ENCODE assay signal across 8 mouse cellular contexts in the genomic region with DNA sequence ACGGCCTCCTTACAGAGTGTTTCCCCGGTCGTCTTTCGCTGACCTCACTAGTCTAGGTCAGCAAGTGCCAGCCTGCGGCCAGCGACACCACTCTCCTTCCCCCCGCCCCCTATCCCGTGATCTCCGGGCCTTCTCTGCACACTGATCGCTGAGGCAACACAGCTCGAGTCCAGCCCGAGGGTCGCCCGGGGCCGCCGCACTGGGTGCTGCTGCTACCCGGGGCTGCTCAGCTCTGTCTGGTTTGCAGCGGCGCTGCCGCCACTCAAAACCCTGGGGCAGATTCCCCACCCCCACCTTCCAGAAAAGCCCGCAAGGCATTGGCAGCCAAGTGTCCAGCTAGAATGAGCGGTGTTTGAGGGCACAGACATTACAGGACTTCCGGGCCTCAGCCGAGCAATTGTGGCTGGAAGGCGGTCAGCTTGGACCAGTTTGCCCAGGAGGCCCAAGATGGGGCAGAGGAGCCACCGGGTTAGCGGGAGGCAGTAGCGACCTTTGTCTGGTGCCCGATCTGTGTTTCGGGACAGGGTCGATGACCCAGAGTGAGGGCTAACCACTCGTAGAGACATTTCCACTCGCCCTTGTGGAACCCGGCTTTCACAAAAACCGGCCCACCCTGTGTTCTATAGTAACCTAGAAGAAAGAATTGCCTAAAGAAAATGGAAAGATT. TPM values are rescaled to one million over a fixed set of nuclear protein-coding genes. Genes with fewer than 3 reads are reported as not detected.
DNase-seq lines count a peak whose midpoint lies in the region; ATAC-seq and TF ChIP-seq lines count a peak whose summit lies in the region.

No protein-coding gene starts in this region.

- H3K4me2 ChIP-seq in limb, embryonic 13.5 days (replicated peaks): peak overlapping the region; percentile 96
- H3K4me2 ChIP-seq in neural tube, embryonic 14.5 days (ENCODE audit: low read depth, low read length): peak overlapping the region; percentile 97

- intact Hi-C loops in left cerebral cortex, postnatal 14 days (cut with DNase I): loop anchor here (10.0 kb wide), 2 partner anchors 272 to 752 kb away; no protein-coding TSS in a partner anchor

- TF ChIP-seq POLR2A in testis, adult 2 months (IDR thresholded peaks at IDR 0.05; ENCODE audit: control insufficient read depth, low read depth, low read length): no peak

- no peak for TF ChIP-seq CTCF in testis, adult 2 months (IDR thresholded peaks at IDR 0.05; ENCODE audit: control insufficient read depth, insufficient read depth, insufficient replicate concordance, low read depth, low read length)

- peak overlapping the region; percentile 3 for H3K4me3 ChIP-seq in testis, adult 2 months (ENCODE audit: control insufficient read depth, low read depth, low read length)
- H3K4me3 ChIP-seq in hindbrain, embryonic 10.5 days: peak overlapping the region; percentile 63
- H3K4me3 ChIP-seq in limb, embryonic 13.5 days: peak overlapping the region; percentile 58
- H3K4me3 ChIP-seq in neural tube, embryonic 14.5 days (ENCODE audit: low read depth, low read length): peak overlapping the region; percentile 50; the same call in 1 of the 2 replicates

- no peaks in the 10 kb centered on the region for H3K36me3 ChIP-seq in testis, adult 2 months (ENCODE audit: control insufficient read depth, insufficient read depth, low read length)
- H3K36me3 ChIP-seq in hindbrain, embryonic 10.5 days: no peaks in the 10 kb centered on the region
- H3K36me3 ChIP-seq in limb, embryonic 13.5 days: no peaks in the 10 kb centered on the region
- no peaks in the 10 kb centered on the region for H3K36me3 ChIP-seq in neural tube, embryonic 14.5 days (ENCODE audit: control insufficient read depth, insufficient read depth, low read length)

- no peak overlapping the region for H3K27ac ChIP-seq in testis, adult 2 months (ENCODE audit: control insufficient read depth, insufficient read depth, low read depth, low read length)
- peak overlapping the region; percentile 45; the same call in 1 of the 2 replicates for H3K27ac ChIP-seq in hindbrain, embryonic 10.5 days
- no peak overlapping the region for H3K27ac ChIP-seq in limb, embryonic 13.5 days
- no peak overlapping the region for H3K27ac ChIP-seq in neural tube, embryonic 14.5 days (ENCODE audit: low read depth, low read length)

- H3K9ac ChIP-seq in limb, embryonic 13.5 days: peak overlapping the region; percentile 58
- no peak overlapping the region for H3K9ac ChIP-seq in neural tube, embryonic 14.5 days (replicated peaks; ENCODE audit: low read depth, low read length)

- H3K4me1 ChIP-seq in testis, adult 2 months (ENCODE audit: control insufficient read depth, insufficient read depth, low read length): peaks cover 25% of the 10 kb centered on the region
- H3K4me1 ChIP-seq in hindbrain, embryonic 10.5 days (replicated peaks): peaks cover 38% of the 10 kb centered on the region
- peaks cover 30% of the 10 kb centered on the region for H3K4me1 ChIP-seq in limb, embryonic 13.5 days
- peaks cover 17% of the 10 kb centered on the region; the same call in 1 of the 2 replicates for H3K4me1 ChIP-seq in neural tube, embryonic 14.5 days (ENCODE audit: control insufficient read depth, insufficient read depth, low read length)

- 5% methylated on average over 35 of the region's 35 CpGs for WGBS in hindbrain, embryonic 10.5 days
- 7% methylated on average over 35 of the region's 35 CpGs for WGBS in limb, embryonic 13.5 days
- WGBS in neural tube, embryonic 14.5 days: 6% methylated on average over 35 of the region's 35 CpGs

- ATAC-seq in limb, embryonic 13.5 days (ENCODE audit: low FRiP score, low read depth): no peak
- ATAC-seq in neural tube, embryonic 14.5 days (ENCODE audit: low read depth): no peak

- no peak for DNase-seq in testis, postnatal 10 days (ENCODE audit: low spot score)
- DNase-seq in hindbrain, embryonic 10.5 days (ENCODE audit: low spot score): peak; percentile 51
- DNase-seq in left cerebral cortex, adult 8-10 months (ENCODE audit: low spot score in 2 of 2): no peak
- no peak for DNase-seq in thymus, postnatal 25 days
- no peak for DNase-seq in left cerebral cortex, postnatal 14 days (ENCODE audit: low spot score in 2 of 2)

- H3K9me3 ChIP-seq in hindbrain, embryonic 10.5 days: peaks cover 5% of the 10 kb centered on the region; the same call in 1 of the 2 replicates
- no peaks in the 10 kb centered on the region for H3K9me3 ChIP-seq in limb, embryonic 13.5 days
- H3K9me3 ChIP-seq in neural tube, embryonic 14.5 days (ENCODE audit: control insufficient read depth, low read length): no peaks in the 10 kb centered on the region

- H3K27me3 ChIP-seq in testis, adult 2 months (ENCODE audit: control insufficient read depth, insufficient read depth, low read length): no peaks in the 10 kb centered on the region
- peaks cover 65% of the 10 kb centered on the region for H3K27me3 ChIP-seq in hindbrain, embryonic 10.5 days (ENCODE audit: insufficient read depth, poor library complexity, severe bottlenecking)
- H3K27me3 ChIP-seq in limb, embryonic 13.5 days: peaks cover 44% of the 10 kb centered on the region
- peaks cover 36% of the 10 kb centered on the region for H3K27me3 ChIP-seq in neural tube, embryonic 14.5 days (ENCODE audit: control insufficient read depth, insufficient read depth, low read length)

RNA-seq across cellular contexts. Expression of a gene that starts 0.7 kb away (rescaled TPM):
- polyA plus RNA-seq in testis, adult 2 months (2012; rRNA removed): 10.9 and 15.1 TPM in 2 replicates
- 0.86 TPM in 1 of 2 replicates, not detected in the other for polyA plus RNA-seq in hindbrain, embryonic 10.5 days (2016; fragmentation: Nextera tagmentation; extraction: Ambion mirVana)
- 0.22 and 0.31 TPM in 2 replicates for polyA plus RNA-seq in limb, embryonic 13.5 days (2015; fragmentation: Nextera tagmentation; extraction: Ambion mirVana)
- 1.9 TPM in 1 of 2 replicates, not detected in the other for polyA plus RNA-seq in neural tube, embryonic 14.5 days (2014; fragmentation: Nextera tagmentation; extraction: Ambion mirVana)
- total RNA-seq in left cerebral cortex, adult 8-10 months (2022): 1 to 10 TPM in 3 of 4 experiments, under 1 TPM in 1; 0.37 to 2.6 (median 1.5) TPM
- 1 to 10 TPM; 1.4 to 2.1 TPM for total RNA-seq in left cerebral cortex, postnatal 14 days (2021)

RNA-seq across cellular contexts. Expression of a gene that starts 8.6 kb away (rescaled TPM):
- polyA plus RNA-seq in testis, adult 2 months (2012; rRNA removed): 1.2 and 1.9 TPM in 2 replicates
- 9.2 and 10.0 TPM in 2 replicates for polyA plus RNA-seq in hindbrain, embryonic 10.5 days (2016; fragmentation: Nextera tagmentation; extraction: Ambion mirVana)
- 6.6 and 7.6 TPM in 2 replicates for polyA plus RNA-seq in limb, embryonic 13.5 days (2015; fragmentation: Nextera tagmentation; extraction: Ambion mirVana)
- 5.1 and 5.2 TPM in 2 replicates for polyA plus RNA-seq in neural tube, embryonic 14.5 days (2014; fragmentation: Nextera tagmentation; extraction: Ambion mirVana)
- total RNA-seq in left cerebral cortex, adult 8-10 months (2022): 1 to 10 TPM; 1.5 to 4.5 (median 2.3) TPM
- 1 to 10 TPM; 3.5 to 3.8 TPM for total RNA-seq in left cerebral cortex, postnatal 14 days (2021)

RNA-seq across cellular contexts. Expression of a gene that starts 11.3 kb away (rescaled TPM):
- polyA plus RNA-seq in testis, adult 2 months (2012; rRNA removed): 38.1 and 43.2 TPM in 2 replicates
- 0.52 and 0.54 TPM in 2 replicates for polyA plus RNA-seq in hindbrain, embryonic 10.5 days (2016; fragmentation: Nextera tagmentation; extraction: Ambion mirVana)
- 1.3 and 1.4 TPM in 2 replicates for polyA plus RNA-seq in limb, embryonic 13.5 days (2015; fragmentation: Nextera tagmentation; extraction: Ambion mirVana)
- 0.86 and 0.95 TPM in 2 replicates for polyA plus RNA-seq in neural tube, embryonic 14.5 days (2014; fragmentation: Nextera tagmentation; extraction: Ambion mirVana)
- under 1 TPM; 0.34 to 0.77 (median 0.48) TPM for total RNA-seq in left cerebral cortex, adult 8-10 months (2022)
- under 1 TPM; 0.40 to 0.57 TPM for total RNA-seq in left cerebral cortex, postnatal 14 days (2021)

RNA-seq across cellular contexts. Expression of a gene that starts 15.2 kb away (rescaled TPM):
- 13.7 and 15.3 TPM in 2 replicates for polyA plus RNA-seq in testis, adult 2 months (2012; rRNA removed)
- 7.6 and 9.5 TPM in 2 replicates for polyA plus RNA-seq in hindbrain, embryonic 10.5 days (2016; fragmentation: Nextera tagmentation; extraction: Ambion mirVana)
- 12.3 and 12.4 TPM in 2 replicates for polyA plus RNA-seq in limb, embryonic 13.5 days (2015; fragmentation: Nextera tagmentation; extraction: Ambion mirVana)
- 13.6 and 14.8 TPM in 2 replicates for polyA plus RNA-seq in neural tube, embryonic 14.5 days (2014; fragmentation: Nextera tagmentation; extraction: Ambion mirVana)
- 10 to 100 TPM; 43.5 to 53.7 (median 46.3) TPM for total RNA-seq in left cerebral cortex, adult 8-10 months (2022)
- total RNA-seq in left cerebral cortex, postnatal 14 days (2021): 10 to 100 TPM; 51.3 to 52.0 TPM

RNA-seq across cellular contexts. Expression of a gene that starts 29.8 kb away (rescaled TPM):
- polyA plus RNA-seq in testis, adult 2 months (2012; rRNA removed): 0.08 and 0.12 TPM in 2 replicates
- polyA plus RNA-seq in hindbrain, embryonic 10.5 days (2016; fragmentation: Nextera tagmentation; extraction: Ambion mirVana): 0.24 and 0.30 TPM in 2 replicates
- polyA plus RNA-seq in limb, embryonic 13.5 days (2015; fragmentation: Nextera tagmentation; extraction: Ambion mirVana): 0.98 and 1.1 TPM in 2 replicates
- polyA plus RNA-seq in neural tube, embryonic 14.5 days (2014; fragmentation: Nextera tagmentation; extraction: Ambion mirVana): 0.43 and 0.45 TPM in 2 replicates
- total RNA-seq in left cerebral cortex, adult 8-10 months (2022): under 1 TPM; 0.36 to 0.57 (median 0.47) TPM
- total RNA-seq in left cerebral cortex, postnatal 14 days (2021): 1 to 10 TPM in 1 of 2 experiments, under 1 TPM in 1; 0.63 to 1.4 TPM

Comparison
In these comparisons a context has a peak if more than half of its experiments do, and no peak if none do; other contexts are left out.
1. H3K4me3 ChIP-seq: peak in every context shown above with its lines; median percentile 63 in hindbrain, embryonic 10.5 days; 58 in limb, embryonic 13.5 days; 50 in neural tube, embryonic 14.5 days; 3 in testis, adult 2 months.
2. RNA of a gene that starts 11.3 kb away (polyA plus RNA-seq): 38.1 to 43.2 TPM in testis, adult 2 months; 1.3 to 1.4 TPM in limb, embryonic 13.5 days, 0.86 to 0.95 TPM in neural tube, embryonic 14.5 days and 0.52 to 0.54 TPM in hindbrain, embryonic 10.5 days; every median in the first group is over 10 times any median in the second.